Mouse (Mus musculus) heart, adult 2 months (tissue): Measurements from ENCODE around the gene Zfp120. TPM values are rescaled to one million over a fixed set of nuclear protein-coding genes. Genes with fewer than 3 reads are reported as not detected.
"Not testable (repeated sequence)": the region's sequence is repeated elsewhere in the genome, so short reads cannot be mapped to it uniquely, and the experiment has no call there.

Experiments
- DNase-seq, 2 experiments: peaks; one replicate each; pipeline ENCODE4 v3.0.0; 2021
- H3K27ac ChIP-seq: fragments of 200-600 bp; 2 replicates; pipeline ENCODE4 v1.8.1; 2022
- H3K27me3 ChIP-seq: fragments of 200-500 bp; 2 replicates; pipeline ENCODE4 v1.6.1; 2012; ENCODE audit warnings: mild to moderate bottlenecking, low read length, inconsistent platforms, mixed read lengths; ENCODE audit not compliant: control insufficient read depth, insufficient read depth
- H3K36me3 ChIP-seq: fragments of 200-500 bp; 2 replicates; pipeline ENCODE4 v1.6.1; 2012; ENCODE audit warnings: low read length, inconsistent platforms; ENCODE audit not compliant: control insufficient read depth, insufficient read depth
- H3K4me1 ChIP-seq: fragments of 200-500 bp; 2 replicates; pipeline ENCODE4 v1.6.1; 2011; ENCODE audit warnings: low read length; ENCODE audit not compliant: control insufficient read depth, insufficient read depth
- H3K4me3 ChIP-seq: fragments of 200-600 bp; 2 replicates; pipeline ENCODE4 v1.8.1; 2022
- H3K79me2 ChIP-seq: fragments of 200-500 bp; replicated peaks from 2 replicates; pipeline ENCODE4 v1.6.1; 2012; ENCODE audit warnings: mild to moderate bottlenecking, inconsistent platforms, low read length, moderate library complexity, mixed read lengths; ENCODE audit not compliant: control insufficient read depth, insufficient read depth
- H3K9ac ChIP-seq: fragments of 200-500 bp; 2 replicates; pipeline ENCODE4 v1.6.1; 2012; ENCODE audit warnings: low read depth, mild to moderate bottlenecking, control low read depth, inconsistent platforms, low read length, mixed read lengths
- CTCF ChIP-seq: fragments of 200-600 bp; IDR thresholded peaks from 2 replicates; pipeline ENCODE4 v1.8.1; 2022; ENCODE audit warnings: antibody characterized with exemption, mild to moderate bottlenecking, moderate library complexity
- EP300 ChIP-seq: fragments of 200-500 bp; IDR thresholded peaks from 2 replicates; pipeline ENCODE4 v1.6.1; 2011; ENCODE audit warnings: low read depth, low read length, control low read depth; ENCODE audit not compliant: insufficient read depth
- POLR2A ChIP-seq: fragments of 200-500 bp; IDR thresholded peaks from 2 replicates; pipeline ENCODE4 v1.6.1; 2011; ENCODE audit warnings: mild to moderate bottlenecking, low read depth, low read length, control low read depth; ENCODE audit not compliant: insufficient read depth
- WGBS: fragments of 180-500 bp; shearing (Covaris S2); methylation state at CpG from one replicate; pipeline ENCODE4 v1.1.7; 2018; 5-methylcytosine and 5-hydroxymethylcytosine counted together
- intact Hi-C: fragments of 180-260 bp; cut with DNase I; formaldehyde crosslinking; loops from one replicate; pipeline ENCODE4 v1.15.1; 2025
- long read RNA-seq: library from polyadenylated mRNA; stranded (forward); transcript quantifications from one replicate; pipeline ENCODE4 v2.0.0, GENCODE M21; 2021
- polyA plus RNA-seq: library from polyadenylated mRNA; depleted of rRNA; stranded (reverse); fragments of >200 nt; gene quantifications from 2 replicates; pipeline ENCODE4 v1.2.3, GENCODE M21; 2012; rRNA removed
- total RNA-seq, 2 experiments: library from RNA; stranded (reverse); gene quantifications; 2 replicates each; pipeline ENCODE4 v1.2.3; 2021

Zfp120 gene
- total RNA-seq (1 to 10 TPM; 4.1 to 4.9 TPM), polyA plus RNA-seq (0.76 and 1.6 TPM in 2 replicates)
- long read RNA-seq, full-length matches to known transcripts, result 8 of 8 reads
- long read RNA-seq, partial matches to known transcripts, result 0 of 8 reads
- long read RNA-seq, other reads (novel, unspliced or antisense), result 0 of 8 reads

GRCm38 (mm10) chr2:150136435-150136897, at the start of gene Zfp120:
Gene Zfp120, minus strand, starts transcription at chr2:150136708.
- intact Hi-C loops, result loop anchor here (10.0 kb wide), 2 partner anchors 178 to 768 kb away; partner anchors contain the start of genes Abhd12 and Gins1
- H3K27me3 ChIP-seq, result no peaks in the 10 kb centered on the region
- H3K79me2 ChIP-seq, result no peaks in the 10 kb centered on the region; the same call in 1 of the 2 replicates
- peak within 1 kb of the TSS; percentile 75 for H3K9ac ChIP-seq
- peak within 1 kb of the TSS; percentile 79 for H3K27ac ChIP-seq
- H3K36me3 ChIP-seq, result no peaks in the 10 kb centered on the region
- peak; percentile 82 to 91 for DNase-seq
- peak within 1 kb of the TSS; percentile 93 for H3K4me3 ChIP-seq
- no peaks in the 10 kb centered on the region for H3K4me1 ChIP-seq
- under 1% methylated on average over 13 of the region's 13 CpGs for WGBS
- TF ChIP-seq CTCF (no peak), POLR2A (peak; percentile 62), EP300 (peak; percentile 44; the same call in 1 of the 2 replicates)

- WGBS, result 60% methylated on average over 7 of the region's 7 CpGs
- DNase-seq, H3K9ac ChIP-seq, H3K79me2 ChIP-seq, H3K4me3 ChIP-seq, intact Hi-C loops, H3K27me3 ChIP-seq, H3K36me3 ChIP-seq, H3K27ac ChIP-seq, H3K4me1 ChIP-seq: not testable (repeated sequence)
Observed at GRCm38 (mm10) chr2:150181570-150181999, 45.1 kb upstream of the Zfp120 start, which contains the start of gene Gm14139. Gene Gm14139, plus strand, starts transcription at chr2:150181755.

- DNase-seq, H3K27me3 ChIP-seq, H3K79me2 ChIP-seq, H3K4me3 ChIP-seq, H3K27ac ChIP-seq, H3K4me1 ChIP-seq, H3K36me3 ChIP-seq, H3K9ac ChIP-seq, intact Hi-C loops: not testable (repeated sequence)
Observed at GRCm38 (mm10) chr2:150181046-150181445, 44.5 kb upstream of the Zfp120 start.

DNA sequence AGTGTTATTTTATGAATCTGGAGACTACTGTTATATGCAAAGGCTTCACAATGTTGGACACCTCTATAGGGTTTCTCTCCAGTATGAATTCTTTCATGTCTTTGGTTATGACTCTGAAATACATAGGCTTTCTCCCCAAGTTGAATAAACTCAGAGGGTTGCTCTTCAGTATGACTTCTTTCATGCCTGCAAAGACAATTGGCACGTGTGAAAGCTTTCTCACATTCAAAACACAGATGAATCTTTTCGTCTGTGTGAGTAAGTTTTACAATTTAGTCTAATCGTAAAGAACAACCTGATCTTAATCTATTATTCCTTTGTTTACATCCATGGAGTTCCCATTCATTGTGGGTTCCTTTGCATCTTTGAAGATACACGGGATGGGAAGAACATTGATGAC, 43.1 kb upstream of the Zfp120 start, which contains the start of gene Gm10770:
Gene Gm10770 (minus strand): TSS at position 101 of the 400 bp plus-strand sequence.
- H3K27me3 ChIP-seq, H3K9ac ChIP-seq, intact Hi-C loops, H3K79me2 ChIP-seq, H3K4me1 ChIP-seq, H3K36me3 ChIP-seq, H3K4me3 ChIP-seq, DNase-seq, H3K27ac ChIP-seq: not testable (repeated sequence)
- 62% methylated on average over 4 of the region's 4 CpGs for WGBS

GRCm38 (mm10) chr2:150173833-150174232, 37.3 kb upstream of the Zfp120 start:
- no peaks in the 10 kb centered on the region for H3K79me2 ChIP-seq
- no peaks in the 10 kb centered on the region for H3K27me3 ChIP-seq
- intact Hi-C loops, result no loop called here
- DNase-seq, result no peak
- H3K27ac ChIP-seq, result no peak overlapping the region
- H3K36me3 ChIP-seq, result no peaks in the 10 kb centered on the region
- no peak overlapping the region for H3K4me3 ChIP-seq
- no peak for TF ChIP-seq CTCF
- no peak for TF ChIP-seq POLR2A
- no peak for TF ChIP-seq EP300
- H3K4me1 ChIP-seq, result no peaks in the 10 kb centered on the region
- no peak overlapping the region for H3K9ac ChIP-seq

DNA sequence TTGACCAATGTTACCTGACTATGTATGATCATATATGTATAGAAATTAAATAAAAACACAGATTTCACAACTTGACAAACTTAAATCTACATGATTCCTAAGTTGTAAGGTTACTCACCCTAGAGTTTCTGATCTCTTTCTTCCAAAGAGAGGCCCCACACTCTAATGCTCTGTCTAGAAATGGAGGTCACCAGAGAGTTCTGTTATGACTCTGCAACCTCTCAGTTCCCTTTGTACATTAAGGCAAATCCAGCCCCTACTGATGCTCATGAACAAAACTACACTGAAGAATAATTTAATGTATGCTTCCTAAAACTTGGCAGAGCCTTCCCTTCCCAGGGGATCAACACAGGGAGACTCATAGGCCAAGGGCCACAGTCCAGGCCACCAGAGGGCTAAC, 30.2 kb upstream of the Zfp120 start:
- no peaks in the 10 kb centered on the region for H3K4me1 ChIP-seq
- no peak for TF ChIP-seq CTCF
- no peak for TF ChIP-seq EP300
- TF ChIP-seq POLR2A, result no peak
- no peak for DNase-seq
- no peaks in the 10 kb centered on the region for H3K79me2 ChIP-seq
- H3K36me3 ChIP-seq, result no peaks in the 10 kb centered on the region
- H3K27ac ChIP-seq, result no peak overlapping the region
- intact Hi-C loops, result no loop called here
- no peak overlapping the region for H3K4me3 ChIP-seq
- H3K9ac ChIP-seq, result no peak overlapping the region
- H3K27me3 ChIP-seq, result no peaks in the 10 kb centered on the region
